Mouse (Mus musculus) gastrocnemius, postnatal 36 days (tissue): ENCODE results near the gene 1600014C10Rik. TPM values are rescaled to one million over a fixed set of nuclear protein-coding genes. Genes with fewer than 3 reads are reported as not detected.

Experiments used
- DNase-seq, 2 experiments: peaks; one replicate each; pipeline ENCODE4 v3.0.0; 2022
- intact Hi-C: fragments of 180-260 bp; cut with DNase I; formaldehyde crosslinking; loops from one replicate; pipeline ENCODE4 v1.15.1; 2025
- total RNA-seq, 2 experiments: library from RNA; stranded (reverse); gene quantifications; 2 replicates each; pipeline ENCODE4 v1.2.3; 2021

Gene 1600014C10Rik
- total RNA-seq, 2 experiments from 2014 or later: 22.1 to 23.9 TPM

DNA sequence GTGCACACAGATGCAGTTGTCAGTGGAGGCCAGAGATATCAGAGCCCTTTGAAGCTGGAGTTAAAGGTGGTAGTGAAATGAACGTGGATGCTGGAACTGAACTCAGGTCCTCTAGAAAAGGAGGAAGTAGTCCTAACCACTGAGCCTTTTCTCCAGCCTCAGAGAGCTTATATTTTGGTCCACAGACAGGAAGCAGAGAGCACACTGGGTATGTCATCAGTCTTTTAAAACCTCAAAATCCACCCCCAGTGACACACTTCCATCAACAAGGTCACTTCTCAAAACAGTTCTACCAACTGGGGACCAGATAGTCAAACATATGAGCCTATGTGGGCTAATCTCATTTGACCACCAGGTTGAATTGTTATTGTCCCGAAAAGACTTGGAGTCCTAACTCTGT is 1.7 kb upstream of the 1600014C10Rik start:
- intact Hi-C loops: no loop called here
- DNase-seq: no peak

DNA sequence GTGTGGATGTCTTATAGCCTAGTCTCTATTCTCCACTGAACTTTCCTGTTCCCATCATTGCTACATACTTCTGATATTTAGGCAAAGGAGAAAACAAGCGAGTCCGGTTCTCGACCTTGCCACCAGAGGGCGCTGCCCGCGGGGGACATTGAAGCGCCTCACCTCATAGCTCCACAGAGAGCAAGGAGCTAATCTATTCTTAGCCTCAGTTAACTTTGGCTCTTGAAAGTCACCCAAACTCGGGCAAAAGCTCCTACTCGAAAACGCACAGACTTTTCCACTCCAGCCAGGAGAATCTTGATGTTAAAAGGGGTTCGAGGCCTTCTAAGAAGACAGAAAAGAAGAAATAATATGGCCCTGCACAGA is 438 bp upstream of the 1600014C10Rik start:
- peak; percentile 79 to 83 for DNase-seq
- intact Hi-C loops: loop anchor here (2.0 kb wide), 2 partner anchors 18 to 84 kb away; no protein-coding TSS in a partner anchor

DNA sequence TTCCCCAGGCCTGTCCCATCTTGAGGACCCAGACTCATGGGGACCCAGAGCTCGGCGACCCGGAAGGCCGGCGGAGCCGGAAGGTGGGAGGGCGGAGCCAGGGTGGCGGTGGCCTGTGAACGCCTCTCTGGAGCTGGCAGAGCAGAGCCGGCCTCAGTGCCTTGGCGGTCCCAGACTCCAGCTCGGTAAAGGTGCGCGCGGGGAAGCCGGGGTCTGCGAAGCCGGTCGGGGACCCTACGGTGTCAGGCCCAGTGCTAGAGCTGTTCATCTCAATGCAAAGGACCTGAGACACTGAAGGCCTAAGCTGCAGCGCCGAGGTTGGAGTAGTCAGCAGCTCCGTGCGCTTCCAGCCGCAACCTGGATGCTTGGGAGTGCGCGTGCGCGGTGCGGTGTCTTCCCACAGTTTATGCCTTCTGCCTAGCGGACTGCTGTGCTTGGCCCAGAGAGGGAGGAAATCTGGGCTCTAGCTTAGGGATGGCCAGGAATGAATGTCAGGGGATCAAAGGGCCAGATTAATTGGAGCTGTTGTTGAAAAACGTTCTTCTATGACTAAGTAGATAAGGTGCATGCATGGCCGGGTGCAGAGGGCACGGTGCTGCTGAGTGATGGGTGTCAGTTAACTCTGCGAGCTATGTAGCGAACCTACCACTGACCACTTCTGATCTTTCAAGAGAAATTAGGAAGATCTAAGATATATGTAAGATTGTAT is 846 bp downstream of the 1600014C10Rik start:
- peak; percentile 76 to 82 for DNase-seq
- intact Hi-C loops: loop anchor here (2.0 kb wide), 2 partner anchors 17 to 83 kb away; no protein-coding TSS in a partner anchor

GRCm38 (mm10) chr7:38184418-38184745 is 1.4 kb downstream of the 1600014C10Rik start:
- no peak for DNase-seq
- intact Hi-C loops: no loop called here

- no peak for DNase-seq
- intact Hi-C loops: no loop called here
These were observed 1.8 kb downstream of the 1600014C10Rik start for GRCm38 (mm10) chr7:38184786-38185185.

GRCm38 (mm10) chr7:38186861-38187260 is 3.8 kb downstream of the 1600014C10Rik start:
- intact Hi-C loops: no loop called here
- no peak for DNase-seq

DNA sequence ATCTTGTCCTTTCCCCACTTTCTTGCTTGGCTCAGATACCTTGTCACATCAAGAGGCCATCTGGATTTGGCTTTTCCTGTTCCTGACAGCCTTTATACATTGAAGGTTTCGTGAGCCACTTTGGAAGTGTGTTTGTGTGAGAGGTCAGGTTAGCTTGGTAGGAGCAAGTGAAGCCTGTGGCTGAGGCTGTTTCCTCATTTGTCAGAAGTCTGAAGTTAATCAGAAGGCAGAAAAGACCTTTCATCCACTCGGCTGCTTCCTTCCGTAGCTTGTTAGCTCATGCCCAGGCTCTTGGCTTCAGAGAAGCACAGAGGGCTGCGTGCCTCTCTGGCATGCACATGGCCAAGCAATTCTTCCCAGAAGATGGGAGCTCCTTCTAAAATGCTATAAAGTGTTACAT is 4.8 kb downstream of the 1600014C10Rik start:
- DNase-seq: no peak
- intact Hi-C loops: no loop called here

DNA sequence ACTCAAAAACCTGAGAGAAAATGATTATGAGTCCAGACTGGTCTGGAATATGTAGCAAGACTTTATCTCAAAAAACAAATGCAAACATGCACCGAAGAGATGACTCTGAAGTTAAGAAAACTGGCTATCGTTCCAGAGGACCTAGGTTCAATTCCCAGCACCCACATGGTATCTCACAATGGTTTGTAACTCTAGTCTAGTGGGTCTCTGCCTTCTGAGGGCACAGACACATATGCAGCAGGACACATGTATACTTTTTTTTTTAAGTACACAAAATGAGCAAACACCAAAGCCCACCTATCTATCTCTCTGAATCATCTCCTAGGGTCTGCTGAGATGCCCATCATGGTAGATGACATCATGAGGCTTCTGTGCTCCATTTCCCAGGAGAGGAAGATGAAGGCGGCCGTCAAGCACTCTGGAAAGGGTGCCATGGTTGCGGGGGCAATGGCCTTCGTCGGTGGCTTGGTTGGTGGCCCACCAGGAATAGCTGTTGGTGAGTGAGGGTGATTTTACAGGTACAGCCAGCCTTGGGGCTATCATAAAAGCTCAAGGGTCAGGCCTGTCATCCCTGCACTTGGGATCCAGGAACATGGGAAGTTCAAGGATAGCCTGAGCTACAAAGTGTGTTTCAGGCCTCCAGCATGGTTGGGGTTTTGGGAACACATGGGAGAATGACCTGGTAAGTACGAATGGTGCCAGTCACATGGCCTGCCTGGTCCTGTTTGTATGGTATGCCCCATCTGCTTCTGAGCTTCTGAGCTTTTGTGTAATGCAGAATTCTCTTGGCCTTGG is 5.5 kb downstream of the 1600014C10Rik start:
- intact Hi-C loops: no loop called here
- DNase-seq: no peak

- intact Hi-C loops: no loop called here
- DNase-seq: no peak
These were observed 6.3 kb downstream of the 1600014C10Rik start for GRCm38 (mm10) chr7:38189136-38189982.

- intact Hi-C loops: no loop called here
- no peak for DNase-seq
These were observed 7.2 kb downstream of the 1600014C10Rik start for GRCm38 (mm10) chr7:38190056-38190835.

- intact Hi-C loops: no loop called here
- no peak for DNase-seq
These were observed 8.1 kb downstream of the 1600014C10Rik start for GRCm38 (mm10) chr7:38191146-38191545.

- intact Hi-C loops: no loop called here
These were observed 8.6 kb downstream of the 1600014C10Rik start for GRCm38 (mm10) chr7:38191571-38191970.

GRCm38 (mm10) chr7:38199907-38200605 is 17.0 kb downstream of the 1600014C10Rik start:
- intact Hi-C loops: loop anchor here (2.0 kb wide), 1 partner anchor 17 kb away; the partner anchor contains the start of gene 1600014C10Rik
- DNase-seq: no peak

More at GRCm38 (mm10) chr7:38191571-38191970, 8.6 kb downstream of the 1600014C10Rik start:
- no peak for DNase-seq

GRCm38 (mm10) chr7:38200606-38201289 is 17.7 kb downstream of the 1600014C10Rik start:
- DNase-seq: peak; percentile 76 to 84
- intact Hi-C loops: loop anchor here (2.0 kb wide), 1 partner anchor 18 kb away; the partner anchor contains the start of gene 1600014C10Rik

- no peak for DNase-seq
- intact Hi-C loops: loop anchor here (2.0 kb wide), 1 partner anchor 18 kb away; the partner anchor contains the start of gene 1600014C10Rik
These were observed 18.3 kb downstream of the 1600014C10Rik start for GRCm38 (mm10) chr7:38201290-38201658.

- no peak for DNase-seq
- intact Hi-C loops: no loop called here
These were observed 21.3 kb downstream of the 1600014C10Rik start for GRCm38 (mm10) chr7:38204314-38204713.

DNA sequence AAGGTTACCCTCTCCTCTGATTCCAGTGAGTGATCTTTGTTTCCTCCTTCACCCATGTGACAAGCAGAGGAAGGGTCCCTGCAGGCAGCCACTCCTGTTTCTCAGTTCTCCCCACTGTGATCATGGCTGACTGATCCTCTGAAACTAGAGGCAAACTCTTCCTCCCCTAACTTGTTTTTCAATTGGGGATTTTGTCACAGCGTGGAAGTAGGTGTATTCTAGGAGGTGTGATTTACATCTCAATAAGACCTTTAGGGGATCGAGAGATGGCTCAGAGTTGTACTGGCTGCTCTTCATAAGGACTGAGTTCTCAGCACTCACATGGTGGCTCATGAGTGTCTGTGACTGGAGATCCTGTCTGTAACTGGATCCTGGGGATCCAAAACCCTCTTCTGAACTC is 22.8 kb downstream of the 1600014C10Rik start:
- intact Hi-C loops: no loop called here
- DNase-seq: no peak

GRCm38 (mm10) chr7:38206564-38206963 is 23.5 kb downstream of the 1600014C10Rik start:
- intact Hi-C loops: no loop called here
- DNase-seq: no peak

DNA sequence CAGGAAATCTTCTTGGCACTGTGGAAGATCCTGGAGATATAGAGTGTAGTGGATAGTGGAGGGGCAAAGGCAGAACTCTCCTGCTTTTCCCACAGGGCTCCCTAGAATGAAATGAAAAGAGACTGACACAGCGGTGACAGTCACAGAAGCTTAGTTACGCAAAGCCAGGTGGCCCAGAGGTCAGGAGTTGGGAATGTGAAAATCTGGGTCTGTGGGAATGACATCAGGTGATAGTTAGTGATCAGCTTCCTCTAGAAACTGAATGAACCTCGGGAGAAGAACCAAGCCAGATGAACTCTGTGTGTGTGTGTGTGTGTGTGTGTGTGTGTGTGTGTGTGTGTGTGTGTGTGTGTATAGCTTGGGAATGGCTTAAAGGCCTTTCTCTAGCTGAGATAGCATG is 26.0 kb downstream of the 1600014C10Rik start:
- intact Hi-C loops: no loop called here
- DNase-seq: no peak
